Mouse (Mus musculus) stomach, embryonic 16.5 days (tissue): ENCODE measurements at regions not wholly inside any gene's neighbourhood (a gene's known extent, or its start where the extent isn't known, plus 50 kb on each side); places are given as distances from the start of the nearest gene placed in this dataset.

Experiments
- ATAC-seq: fragments of 200-750 bp; cut with Nextera tagmentation; 2 replicates; pipeline ENCODE4 v1.8.0; 2017; ENCODE audit warnings: moderate number of reproducible peaks, moderate TSS enrichment; ENCODE audit not compliant: insufficient read depth, low FRiP score
- H3K27ac ChIP-seq: fragments of 300-500 bp; sonication (generic); 2 replicates; pipeline ENCODE4 v1.5.1; 2014; ENCODE audit warnings: low read length
- H3K27me3 ChIP-seq: fragments of 300-500 bp; sonication (generic); 2 replicates; pipeline ENCODE4 v1.6.1; 2014; ENCODE audit warnings: low read length, control low read depth, mixed read lengths; ENCODE audit not compliant: control insufficient read depth, insufficient read depth
- H3K36me3 ChIP-seq: fragments of 300-500 bp; sonication (generic); 2 replicates; pipeline ENCODE4 v1.6.1; 2014; ENCODE audit warnings: low read length; ENCODE audit not compliant: control insufficient read depth, insufficient read depth
- H3K4me1 ChIP-seq: fragments of 300-500 bp; sonication (generic); 2 replicates; pipeline ENCODE4 v1.6.1; 2014; ENCODE audit warnings: low read length, control low read depth, mixed read lengths; ENCODE audit not compliant: control insufficient read depth, insufficient read depth
- H3K4me2 ChIP-seq: fragments of 300-500 bp; sonication (generic); 2 replicates; pipeline ENCODE4 v1.6.1; 2014; ENCODE audit warnings: low read depth, low read length, mixed read lengths
- H3K4me3 ChIP-seq: fragments of 300-500 bp; sonication (generic); replicated peaks from 2 replicates; pipeline ENCODE4 v1.5.1; 2014; ENCODE audit warnings: mild to moderate bottlenecking, low read length
- H3K9ac ChIP-seq: fragments of 300-500 bp; sonication (generic); 2 replicates; pipeline ENCODE4 v1.6.1; 2014; ENCODE audit warnings: low read length
- H3K9me3 ChIP-seq: fragments of 300-500 bp; sonication (generic); replicated peaks from 2 replicates; pipeline ENCODE4 v1.6.1; 2016; ENCODE audit warnings: low read length, control low read depth; ENCODE audit not compliant: control insufficient read depth
- WGBS: fragments of 180-500 bp; shearing (Covaris S2); extraction: QIAGEN DNeasy Blood & Tissue Kit; methylation state at CpG from one replicate; pipeline ENCODE4 v1.1.7; 2014; 5-methylcytosine and 5-hydroxymethylcytosine counted together

- no peak for ATAC-seq
- Histone ChIP-seq H3K4me2 (no peak overlapping the region), H3K9ac (no peak overlapping the region), H3K27me3 (no peaks in the 10 kb centered on the region), H3K27ac (no peak overlapping the region), H3K4me1 (no peaks in the 10 kb centered on the region), H3K4me3 (no peak overlapping the region), H3K36me3 (no peaks in the 10 kb centered on the region), H3K9me3 (no peaks in the 10 kb centered on the region)
- WGBS: 50% methylated on average over 3 of the region's 3 CpGs
Observed at GRCm38 (mm10) chr1:121842381-121843075, 274.7 kb upstream of the Ddx18 start.

- H3K4me1 ChIP-seq: no peaks in the 10 kb centered on the region
- H3K4me2 ChIP-seq: no peak overlapping the region
- no peak for ATAC-seq
- no peaks in the 10 kb centered on the region for H3K27me3 ChIP-seq
- WGBS: 23% methylated on average over 2 of the region's 2 CpGs
- no peak overlapping the region for H3K27ac ChIP-seq
- H3K4me3 ChIP-seq: no peak overlapping the region
- no peak overlapping the region for H3K9ac ChIP-seq
- H3K36me3 ChIP-seq: no peaks in the 10 kb centered on the region
- H3K9me3 ChIP-seq: no peaks in the 10 kb centered on the region
Observed at GRCm38 (mm10) chr1:121833559-121833958, 265.8 kb upstream of the Ddx18 start.

DNA sequence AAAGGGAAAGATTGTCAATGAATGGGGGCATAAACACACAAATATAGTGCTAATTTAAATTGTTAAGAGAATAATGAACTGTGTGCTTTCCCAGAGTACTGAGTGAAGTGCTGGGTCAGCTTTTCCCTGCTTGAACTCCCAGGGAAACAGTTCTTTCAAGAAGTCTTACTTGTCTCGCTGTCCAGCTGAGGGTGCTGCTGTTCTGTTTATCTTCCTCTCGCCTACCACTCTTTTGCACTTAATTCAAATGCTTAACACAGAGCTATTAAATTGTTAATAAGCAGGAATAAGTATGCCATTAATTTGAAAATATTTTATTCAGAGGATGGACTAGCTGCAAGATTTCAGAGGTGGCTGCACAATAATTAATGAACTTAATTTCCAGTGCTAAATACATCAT lies 262.5 kb upstream of the Ddx18 start:
- ATAC-seq: no peak
- Histone ChIP-seq H3K4me2 (no peak overlapping the region), H3K36me3 (no peaks in the 10 kb centered on the region), H3K4me1 (no peaks in the 10 kb centered on the region), H3K9me3 (no peaks in the 10 kb centered on the region), H3K27ac (no peak overlapping the region), H3K27me3 (no peaks in the 10 kb centered on the region), H3K9ac (no peak overlapping the region), H3K4me3 (no peak overlapping the region)
- 65% methylated on average over 2 of the region's 2 CpGs for WGBS

GRCm38 (mm10) chr1:121822950-121823349 lies 255.2 kb upstream of the Ddx18 start:
- Histone ChIP-seq H3K4me1 (no peaks in the 10 kb centered on the region), H3K9me3 (no peaks in the 10 kb centered on the region), H3K27ac (no peak overlapping the region), H3K27me3 (no peaks in the 10 kb centered on the region), H3K4me3 (no peak overlapping the region), H3K4me2 (no peak overlapping the region), H3K36me3 (no peaks in the 10 kb centered on the region), H3K9ac (no peak overlapping the region)
- no peak for ATAC-seq
- 81% methylated on average over 4 of the region's 4 CpGs for WGBS

- H3K27me3 ChIP-seq: no peaks in the 10 kb centered on the region
- no peak for ATAC-seq
- no peaks in the 10 kb centered on the region for H3K9me3 ChIP-seq
- H3K9ac ChIP-seq: no peak overlapping the region
- H3K4me3 ChIP-seq: no peak overlapping the region
- H3K4me2 ChIP-seq: no peak overlapping the region
- H3K27ac ChIP-seq: no peak overlapping the region
- H3K36me3 ChIP-seq: no peaks in the 10 kb centered on the region
- 70% methylated on average over 2 of the region's 2 CpGs for WGBS
- H3K4me1 ChIP-seq: no peaks in the 10 kb centered on the region
Observed at GRCm38 (mm10) chr1:121803338-121803737, 235.5 kb upstream of the Ddx18 start.

DNA sequence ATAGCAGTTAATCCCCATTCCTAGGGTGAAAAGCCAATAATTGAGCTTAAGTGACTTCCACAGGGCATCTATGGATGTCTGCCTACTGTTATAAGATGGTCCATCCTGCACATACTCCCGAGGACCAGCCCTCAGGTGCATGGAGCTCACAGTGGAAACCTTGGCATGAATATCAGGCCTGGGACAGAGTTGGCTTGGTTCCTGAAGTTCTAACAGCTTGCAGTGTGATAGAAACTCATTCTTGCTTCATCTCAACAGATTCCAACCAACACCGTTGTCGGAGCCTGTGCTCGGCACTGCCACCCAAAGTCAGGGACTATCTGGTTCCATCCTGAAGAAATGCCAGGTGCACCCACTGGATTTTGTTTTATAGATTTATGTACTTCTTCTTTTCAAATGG lies 234.7 kb upstream of the Ddx18 start:
- Histone ChIP-seq H3K36me3 (no peaks in the 10 kb centered on the region), H3K4me3 (no peak overlapping the region), H3K9me3 (no peaks in the 10 kb centered on the region), H3K9ac (no peak overlapping the region), H3K27ac (no peak overlapping the region), H3K27me3 (no peaks in the 10 kb centered on the region), H3K4me1 (no peaks in the 10 kb centered on the region), H3K4me2 (no peak overlapping the region)
- ATAC-seq: no peak
- WGBS: 73% methylated on average over 4 of the region's 4 CpGs

- Histone ChIP-seq H3K27me3 (no peaks in the 10 kb centered on the region), H3K36me3 (no peaks in the 10 kb centered on the region), H3K4me2 (no peak overlapping the region), H3K27ac (no peak overlapping the region), H3K9me3 (no peaks in the 10 kb centered on the region), H3K9ac (no peak overlapping the region), H3K4me1 (no peaks in the 10 kb centered on the region), H3K4me3 (no peak overlapping the region)
- ATAC-seq: no peak
- WGBS: 79% methylated on average over 12 of the region's 12 CpGs
Observed at GRCm38 (mm10) chr1:121798502-121798901, 230.7 kb upstream of the Ddx18 start.

- Histone ChIP-seq H3K27me3 (no peaks in the 10 kb centered on the region), H3K36me3 (no peaks in the 10 kb centered on the region), H3K9ac (no peak overlapping the region), H3K4me1 (no peaks in the 10 kb centered on the region), H3K4me3 (no peak overlapping the region), H3K27ac (no peak overlapping the region), H3K9me3 (no peaks in the 10 kb centered on the region), H3K4me2 (no peak overlapping the region)
- 65% methylated on average over 11 of the region's 11 CpGs for WGBS
- peak; percentile 40; the same call in 1 of the 2 replicates for ATAC-seq
Observed at GRCm38 (mm10) chr1:121795024-121795786, 227.4 kb upstream of the Ddx18 start.

DNA sequence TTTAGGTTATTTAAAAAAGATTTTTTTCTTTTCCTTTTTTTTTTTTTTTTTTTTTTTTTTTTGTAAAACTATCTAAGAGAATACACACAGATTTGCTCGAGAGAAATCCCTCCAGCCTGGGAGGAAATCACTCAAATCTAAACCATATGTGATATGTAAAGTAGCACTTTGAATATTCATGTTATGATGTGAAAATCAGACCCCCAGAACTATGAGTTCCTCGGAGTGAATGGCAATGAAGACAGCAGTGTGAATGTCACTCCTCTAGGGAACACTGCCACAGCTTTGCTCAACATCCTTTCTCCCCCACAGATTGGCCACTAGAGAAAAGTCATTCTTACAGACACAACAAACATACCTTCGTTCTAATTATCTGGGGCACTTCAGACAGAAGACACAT lies 217.8 kb upstream of the Ddx18 start:
- WGBS: 48% methylated on average over 3 of the region's 3 CpGs
- no peak for ATAC-seq

More for the DNA sequence above, 217.8 kb upstream of the Ddx18 start:
- Histone ChIP-seq H3K27me3 (no peaks in the 10 kb centered on the region), H3K36me3 (no peaks in the 10 kb centered on the region), H3K4me1 (no peaks in the 10 kb centered on the region), H3K4me2 (no peak overlapping the region), H3K9ac (no peak overlapping the region), H3K4me3 (no peak overlapping the region), H3K9me3 (no peaks in the 10 kb centered on the region), H3K27ac (no peak overlapping the region)
